ENCODE assay signal across 8 mouse cellular contexts in the genomic region with DNA sequence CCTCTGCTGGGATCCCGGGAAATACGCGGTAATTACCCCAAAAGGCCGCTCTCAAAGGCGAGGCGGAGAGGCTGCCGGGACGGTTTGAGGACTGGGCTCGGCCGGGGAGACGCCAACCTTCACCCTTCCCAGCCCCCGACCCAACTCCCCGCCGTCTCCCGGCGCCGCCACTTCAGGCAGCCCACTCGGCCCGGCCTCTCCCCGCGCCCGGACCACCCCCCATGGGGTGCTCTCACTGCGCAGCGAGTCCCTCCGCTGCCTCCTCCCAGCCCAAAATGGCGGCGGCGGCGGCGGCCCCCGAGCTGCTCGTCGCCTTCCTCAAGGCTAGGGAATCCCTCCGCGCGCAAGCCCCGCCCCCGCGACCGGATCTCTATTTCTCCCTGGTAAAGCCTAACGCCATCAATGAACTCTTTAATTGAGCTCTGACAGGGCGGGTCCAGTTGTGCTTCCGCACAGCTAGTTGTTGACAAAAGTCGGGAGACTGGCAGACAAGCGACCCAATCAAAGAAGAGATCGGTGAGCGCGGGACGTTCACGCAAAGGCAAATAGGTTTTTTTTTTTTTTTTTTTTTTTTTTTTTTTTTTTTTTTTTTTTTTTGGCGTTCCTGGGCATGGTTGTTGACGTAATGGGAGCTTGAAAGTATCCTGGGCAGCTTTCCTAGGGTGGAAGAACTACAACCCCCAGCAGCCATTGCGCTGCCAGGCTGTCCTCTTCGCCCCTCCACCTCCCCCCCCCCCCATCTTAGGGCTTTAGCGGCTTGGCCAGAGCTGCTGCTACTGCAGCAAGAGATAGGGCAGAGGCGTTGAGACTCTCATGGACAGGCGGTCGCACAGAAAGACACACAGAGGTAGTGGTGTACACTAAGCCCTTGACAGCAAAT. TPM values are rescaled to one million over a fixed set of nuclear protein-coding genes. Genes with fewer than 3 reads are reported as not detected.
DNase-seq lines count a peak whose midpoint lies in the region; ATAC-seq and TF ChIP-seq lines count a peak whose summit lies in the region.

No protein-coding gene starts in this region.

- peak; percentile 93 for TF ChIP-seq EP300 in heart, adult 2 months (IDR thresholded peaks at IDR 0.05; ENCODE audit: insufficient read depth, low read depth, low read length)

- 0 out of 2 replicates have a peak, but pooled peaks cover 2% of the 10 kb centered on the region for H3K79me2 ChIP-seq in heart, adult 2 months (replicated peaks; ENCODE audit: control insufficient read depth, insufficient read depth, low read length)

- 0 out of 2 replicates have a peak, but pooled peaks cover 7% of the 10 kb centered on the region for H3K36me3 ChIP-seq in embryonic facial prominence, embryonic 14.5 days (ENCODE audit: control insufficient read depth, insufficient read depth, low read length)
- H3K36me3 ChIP-seq in heart, adult 2 months (ENCODE audit: control insufficient read depth, insufficient read depth, low read length), result peaks cover 13% of the 10 kb centered on the region
- peaks cover 5% of the 10 kb centered on the region; the same call in 1 of the 2 replicates for H3K36me3 ChIP-seq in limb, embryonic 13.5 days
- H3K36me3 ChIP-seq in midbrain, embryonic 16.5 days (ENCODE audit: control insufficient read depth, insufficient read depth, low read length), result no peaks in the 10 kb centered on the region

- peak; percentile 100 for DNase-seq in 3T3-L1 (ENCODE audit: low read depth, low spot score)
- DNase-seq in adrenal gland, postnatal 4 days (ENCODE audit: low spot score in 2 of 2), result peak; percentile 99
- peak; percentile 100 for DNase-seq in embryonic facial prominence, embryonic 14.5 days (ENCODE audit: low spot score)
- peak; percentile 100 for DNase-seq in heart, adult 2 months
- DNase-seq in kidney, adult 8-10 months, result peak; percentile 100
- peak; percentile 100 for DNase-seq in spleen, postnatal 10 days (ENCODE audit: low spot score in 2 of 2)

- peak overlapping the region; percentile 87 for H3K4me3 ChIP-seq in embryonic facial prominence, embryonic 14.5 days (ENCODE audit: low read depth, low read length)
- peak overlapping the region; percentile 100 for H3K4me3 ChIP-seq in heart, adult 2 months
- H3K4me3 ChIP-seq in limb, embryonic 13.5 days, result peak overlapping the region; percentile 93
- H3K4me3 ChIP-seq in midbrain, embryonic 16.5 days (ENCODE audit: low read depth, low read length), result peak overlapping the region; percentile 76

- H3K9me3 ChIP-seq in embryonic facial prominence, embryonic 14.5 days (ENCODE audit: control insufficient read depth, low read length), result no peaks in the 10 kb centered on the region
- H3K9me3 ChIP-seq in limb, embryonic 13.5 days, result no peaks in the 10 kb centered on the region
- H3K9me3 ChIP-seq in midbrain, embryonic 16.5 days (replicated peaks; ENCODE audit: control insufficient read depth, low read length, poor library complexity, severe bottlenecking), result no peaks in the 10 kb centered on the region

- H3K4me2 ChIP-seq in embryonic facial prominence, embryonic 14.5 days (ENCODE audit: low read depth, low read length), result peak overlapping the region; percentile 69
- H3K4me2 ChIP-seq in limb, embryonic 13.5 days (replicated peaks), result peak overlapping the region; percentile 82
- H3K4me2 ChIP-seq in midbrain, embryonic 16.5 days (ENCODE audit: low read length), result peak overlapping the region; percentile 80

- WGBS in embryonic facial prominence, embryonic 14.5 days, result under 1% methylated on average over 39 of the region's 58 CpGs
- WGBS in heart, adult 2 months, result under 1% methylated on average over 54 of the region's 58 CpGs
- WGBS in limb, embryonic 13.5 days, result under 1% methylated on average over 57 of the region's 58 CpGs
- under 1% methylated on average over 48 of the region's 58 CpGs for WGBS in midbrain, embryonic 16.5 days

- intact Hi-C loops in heart, adult 2 months (cut with DNase I), result loop anchor here (1.0 kb wide), 2 partner anchors 17 to 26 kb away; a partner anchor contains a TSS

- TF ChIP-seq CTCF in heart, adult 2 months (IDR thresholded peaks at IDR 0.05), result no peak

- ATAC-seq in embryonic facial prominence, embryonic 14.5 days (ENCODE audit: low read depth), result peak; percentile 95
- ATAC-seq in limb, embryonic 13.5 days (ENCODE audit: low FRiP score, low read depth), result peak; percentile 94
- peak; percentile 94 for ATAC-seq in midbrain, embryonic 16.5 days

- peak; percentile 86 for TF ChIP-seq POLR2A in heart, adult 2 months (IDR thresholded peaks at IDR 0.05; ENCODE audit: insufficient read depth, low read depth, low read length)

- H3K27me3 ChIP-seq in embryonic facial prominence, embryonic 14.5 days (replicated peaks; ENCODE audit: control insufficient read depth, insufficient read depth, low read length), result no peaks in the 10 kb centered on the region
- H3K27me3 ChIP-seq in heart, adult 2 months (ENCODE audit: control insufficient read depth, insufficient read depth, low read length), result no peaks in the 10 kb centered on the region
- H3K27me3 ChIP-seq in limb, embryonic 13.5 days, result no peaks in the 10 kb centered on the region
- no peaks in the 10 kb centered on the region for H3K27me3 ChIP-seq in midbrain, embryonic 16.5 days (ENCODE audit: control insufficient read depth, insufficient read depth, low read depth, low read length)

- peaks cover 26% of the 10 kb centered on the region for H3K4me1 ChIP-seq in embryonic facial prominence, embryonic 14.5 days (ENCODE audit: control insufficient read depth, insufficient read depth, low read length)
- peaks cover 3% of the 10 kb centered on the region for H3K4me1 ChIP-seq in heart, adult 2 months (ENCODE audit: control insufficient read depth, insufficient read depth, low read length)
- peaks cover 34% of the 10 kb centered on the region for H3K4me1 ChIP-seq in limb, embryonic 13.5 days
- H3K4me1 ChIP-seq in midbrain, embryonic 16.5 days (ENCODE audit: control insufficient read depth, insufficient read depth, low read length), result peaks cover 37% of the 10 kb centered on the region

- H3K9ac ChIP-seq in embryonic facial prominence, embryonic 14.5 days (ENCODE audit: low read depth, low read length), result peak overlapping the region; percentile 100
- peak overlapping the region; percentile 100 for H3K9ac ChIP-seq in heart, adult 2 months (ENCODE audit: low read depth, low read length)
- peak overlapping the region; percentile 99 for H3K9ac ChIP-seq in limb, embryonic 13.5 days
- peak overlapping the region; percentile 97 for H3K9ac ChIP-seq in midbrain, embryonic 16.5 days (ENCODE audit: low read depth, low read length)

- peak overlapping the region; percentile 97 for H3K27ac ChIP-seq in embryonic facial prominence, embryonic 14.5 days (replicated peaks; ENCODE audit: low read depth, low read length)
- H3K27ac ChIP-seq in heart, adult 2 months, result peak overlapping the region; percentile 99
- peak overlapping the region; percentile 99 for H3K27ac ChIP-seq in limb, embryonic 13.5 days
- peak overlapping the region; percentile 99 for H3K27ac ChIP-seq in midbrain, embryonic 16.5 days (ENCODE audit: low read length)

RNA-seq across cellular contexts. Expression of a gene that starts 0.6 kb away (rescaled TPM):
- 10 to 100 TPM; 10.4 to 11.8 TPM for total RNA-seq in adrenal gland, postnatal 4 days (2021)
- 6.8 and 9.5 TPM in 2 replicates for polyA plus RNA-seq in embryonic facial prominence, embryonic 14.5 days (2014; fragmentation: Nextera tagmentation; extraction: Ambion mirVana)
- total RNA-seq in heart, adult 2 months (2021), result 1 to 10 TPM; 1.3 to 1.9 TPM
- 2.6 and 2.9 TPM in 2 replicates for polyA plus RNA-seq in heart, adult 2 months (2012; rRNA removed)
- 12.8 and 13.8 TPM in 2 replicates for polyA plus RNA-seq in limb, embryonic 13.5 days (2015; fragmentation: Nextera tagmentation; extraction: Ambion mirVana)
- 29.9 and 37.0 TPM in 2 replicates for polyA plus RNA-seq in midbrain, embryonic 16.5 days (2015; fragmentation: Nextera tagmentation; extraction: Ambion mirVana)

RNA-seq across cellular contexts. Expression of a gene that starts 16.8 kb away (rescaled TPM):
- total RNA-seq in adrenal gland, postnatal 4 days (2021), result 10 to 100 TPM; 50.6 to 53.4 TPM
- polyA plus RNA-seq in embryonic facial prominence, embryonic 14.5 days (2014; fragmentation: Nextera tagmentation; extraction: Ambion mirVana), result 7.3 and 8.9 TPM in 2 replicates
- 10 to 100 TPM; 18.2 to 19.3 TPM for total RNA-seq in heart, adult 2 months (2021)
- polyA plus RNA-seq in heart, adult 2 months (2012; rRNA removed), result 7.8 and 9.0 TPM in 2 replicates
- polyA plus RNA-seq in limb, embryonic 13.5 days (2015; fragmentation: Nextera tagmentation; extraction: Ambion mirVana), result 5.1 and 5.6 TPM in 2 replicates
- 4.1 and 4.2 TPM in 2 replicates for polyA plus RNA-seq in midbrain, embryonic 16.5 days (2015; fragmentation: Nextera tagmentation; extraction: Ambion mirVana)

RNA-seq across cellular contexts. Expression of a gene that starts 31.3 kb away (rescaled TPM):
- 10 to 100 TPM; 58.4 to 64.4 TPM for total RNA-seq in adrenal gland, postnatal 4 days (2021)
- 15.0 and 21.4 TPM in 2 replicates for polyA plus RNA-seq in embryonic facial prominence, embryonic 14.5 days (2014; fragmentation: Nextera tagmentation; extraction: Ambion mirVana)
- 10 to 100 TPM; 27.8 to 38.1 TPM for total RNA-seq in heart, adult 2 months (2021)
- 27.5 and 27.8 TPM in 2 replicates for polyA plus RNA-seq in heart, adult 2 months (2012; rRNA removed)
- 14.4 and 17.2 TPM in 2 replicates for polyA plus RNA-seq in limb, embryonic 13.5 days (2015; fragmentation: Nextera tagmentation; extraction: Ambion mirVana)
- polyA plus RNA-seq in midbrain, embryonic 16.5 days (2015; fragmentation: Nextera tagmentation; extraction: Ambion mirVana), result 11.6 and 13.0 TPM in 2 replicates

RNA-seq across cellular contexts. Expression of a gene that starts 31.4 kb away (rescaled TPM):
- total RNA-seq in adrenal gland, postnatal 4 days (2021), result 1 to 10 TPM; 8.7 to 8.9 TPM
- 3.0 and 3.2 TPM in 2 replicates for polyA plus RNA-seq in embryonic facial prominence, embryonic 14.5 days (2014; fragmentation: Nextera tagmentation; extraction: Ambion mirVana)
- 10 to 100 TPM; 13.7 to 14.0 TPM for total RNA-seq in heart, adult 2 months (2021)
- 20.6 and 22.3 TPM in 2 replicates for polyA plus RNA-seq in heart, adult 2 months (2012; rRNA removed)
- 4.8 and 5.1 TPM in 2 replicates for polyA plus RNA-seq in limb, embryonic 13.5 days (2015; fragmentation: Nextera tagmentation; extraction: Ambion mirVana)
- 2.8 and 3.6 TPM in 2 replicates for polyA plus RNA-seq in midbrain, embryonic 16.5 days (2015; fragmentation: Nextera tagmentation; extraction: Ambion mirVana)

RNA-seq across cellular contexts. Expression of a gene that starts 38.1 kb away (rescaled TPM):
- 10 to 100 TPM; 13.4 to 14.2 TPM for total RNA-seq in adrenal gland, postnatal 4 days (2021)
- polyA plus RNA-seq in embryonic facial prominence, embryonic 14.5 days (2014; fragmentation: Nextera tagmentation; extraction: Ambion mirVana), result 3.3 and 3.5 TPM in 2 replicates
- total RNA-seq in heart, adult 2 months (2021), result 10 to 100 TPM; 12.1 to 14.5 TPM
- polyA plus RNA-seq in heart, adult 2 months (2012; rRNA removed), result 12.8 and 14.2 TPM in 2 replicates
- 1.1 and 1.2 TPM in 2 replicates for polyA plus RNA-seq in limb, embryonic 13.5 days (2015; fragmentation: Nextera tagmentation; extraction: Ambion mirVana)
- 5.7 and 6.3 TPM in 2 replicates for polyA plus RNA-seq in midbrain, embryonic 16.5 days (2015; fragmentation: Nextera tagmentation; extraction: Ambion mirVana)

Comparison
In these comparisons a context has a peak if more than half of its experiments do, and no peak if none do; other contexts are left out.
1. Peak in every context shown above with its lines: DNase-seq, ATAC-seq, H3K4me3 ChIP-seq and H3K27ac ChIP-seq.